Mouse (Mus musculus) macrophage (primary cell): ENCODE results near the gene Btf3l4. TPM values are rescaled to one million over a fixed set of nuclear protein-coding genes. Genes with fewer than 3 reads are reported as not detected.

Experiments
- H3K27ac ChIP-seq: fragments of 350-480 bp; formaldehyde crosslinking; 2 replicates; pipeline ENCODE4 v1.9.0; 2021
- H3K36me3 ChIP-seq: fragments of 350-480 bp; formaldehyde crosslinking; 2 replicates; pipeline ENCODE4 v1.9.0; 2021; ENCODE audit errors: inconsistent target
- H3K4me3 ChIP-seq: fragments of 350-480 bp; formaldehyde crosslinking; 2 replicates; pipeline ENCODE4 v1.9.0; 2021; ENCODE audit errors: inconsistent target
- H3K79me2 ChIP-seq: fragments of 350-480 bp; formaldehyde crosslinking; 2 replicates; pipeline ENCODE4 v1.9.0; 2021; ENCODE audit errors: inconsistent target
- WGBS: methylation state at CpG from one replicate; pipeline ENCODE4 v1.1.7; 2026; ENCODE audit warnings: inconsistent platforms; ENCODE audit not compliant: missing documents; 5-methylcytosine and 5-hydroxymethylcytosine counted together
- polyA plus RNA-seq: library from polyadenylated mRNA; stranded (reverse); fragments of 250-400 nt; gene quantifications from 3 replicates; pipeline ENCODE4 v1.2.4, GENCODE M21; 2018; ENCODE audit warnings: inconsistent platforms

Btf3l4 gene
- polyA plus RNA-seq, 1 experiment from 2014 or later = 70.6 TPM

GRCm38 (mm10) chr4:108789258-108789936, 44.0 kb downstream of the Btf3l4 start:
- Histone ChIP-seq H3K79me2 (no peaks in the 10 kb centered on the region), H3K36me3 (no peaks in the 10 kb centered on the region), H3K27ac (no peak overlapping the region), H3K4me3 (no peak overlapping the region)
- 10% methylated on average over 6 of the region's 6 CpGs for WGBS

- no peaks in the 10 kb centered on the region for H3K79me2 ChIP-seq
- WGBS = 29% methylated on average over 8 of the region's 8 CpGs
- no peaks in the 10 kb centered on the region for H3K36me3 ChIP-seq
- H3K27ac ChIP-seq = no peak overlapping the region
- no peak overlapping the region for H3K4me3 ChIP-seq
Measured at GRCm38 (mm10) chr4:108782421-108783085, 50.9 kb downstream of the Btf3l4 start.

GRCm38 (mm10) chr4:108781596-108781995, 51.8 kb downstream of the Btf3l4 start:
- no peak overlapping the region for H3K27ac ChIP-seq
- no peaks in the 10 kb centered on the region for H3K36me3 ChIP-seq
- WGBS = 78% methylated on average over 3 of the region's 3 CpGs
- no peak overlapping the region for H3K4me3 ChIP-seq
- H3K79me2 ChIP-seq = no peaks in the 10 kb centered on the region

GRCm38 (mm10) chr4:108780864-108781205, 52.6 kb downstream of the Btf3l4 start:
- WGBS = 4% methylated on average over 19 of the region's 20 CpGs
- Histone ChIP-seq H3K4me3 (no peak overlapping the region), H3K27ac (no peak overlapping the region), H3K36me3 (no peaks in the 10 kb centered on the region), H3K79me2 (no peaks in the 10 kb centered on the region)

- no peaks in the 10 kb centered on the region for H3K79me2 ChIP-seq
- H3K36me3 ChIP-seq = no peaks in the 10 kb centered on the region
- peak within 1 kb of the TSS; percentile 21 for H3K4me3 ChIP-seq
- H3K27ac ChIP-seq = no peak within 1 kb of the TSS
- 1% methylated on average over 100 of the region's 111 CpGs for WGBS
Measured at GRCm38 (mm10) chr4:108780057-108780863, 53.2 kb downstream of the Btf3l4 start, which contains the start of gene Zfyve9. TSS of gene Zfyve9 (minus strand) at chr4:108780798.

GRCm38 (mm10) chr4:108779763-108780056, 53.7 kb downstream of the Btf3l4 start:
- Histone ChIP-seq H3K27ac (no peak overlapping the region), H3K79me2 (no peaks in the 10 kb centered on the region), H3K36me3 (no peaks in the 10 kb centered on the region), H3K4me3 (peak overlapping the region; percentile 21)
- WGBS = 3% methylated on average over 7 of the region's 7 CpGs

- Histone ChIP-seq H3K4me3 (no peak overlapping the region), H3K36me3 (no peaks in the 10 kb centered on the region), H3K79me2 (no peaks in the 10 kb centered on the region), H3K27ac (no peak overlapping the region)
Measured at GRCm38 (mm10) chr4:108768527-108768926, 64.9 kb downstream of the Btf3l4 start.

Other genes starting within 250 kb of the Btf3l4 start
- gene Cc2d1b, start 213.7 kb downstream of the Btf3l4 start, polyA plus RNA-seq = 38.2 to 64.5 TPM (median 46.3 TPM) in 3 replicates
- gene 3110021N24Rik, start 114.0 kb downstream of the Btf3l4 start, polyA plus RNA-seq = not detected in 3 replicates
- gene Zfyve9, start 52.8 kb downstream of the Btf3l4 start, polyA plus RNA-seq = 0.55 to 1.7 TPM (median 1.3 TPM) in 3 replicates
- 53.6 to 64.7 TPM (median 56.5 TPM) in 3 replicates for gene Txndc12, start 987 bp upstream of the Btf3l4 start, polyA plus RNA-seq
- gene Kti12, start 14.2 kb upstream of the Btf3l4 start, polyA plus RNA-seq = 7.3 to 17.3 TPM (median 8.9 TPM) in 3 replicates
- gene A730015C16Rik, start 15.0 kb upstream of the Btf3l4 start, polyA plus RNA-seq = not detected in 3 replicates
- gene Rab3b, start 45.4 kb upstream of the Btf3l4 start, polyA plus RNA-seq = 0.27 TPM in 1 of 3 replicates, not detected in the others
- 63.9 to 251 TPM (median 84.8 TPM) in 3 replicates for gene Nrd1, start 167.0 kb upstream of the Btf3l4 start, polyA plus RNA-seq